Mouse (Mus musculus): ENCODE results near the gene Gaa. TPM values are rescaled to one million over a fixed set of nuclear protein-coding genes. Genes with fewer than 3 reads are reported as not detected.

Gaa gene
- 229 and 234 TPM in 2 replicates for polyA plus RNA-seq (2012; rRNA removed; ENCODE audit: low replicate concordance)

DNA sequence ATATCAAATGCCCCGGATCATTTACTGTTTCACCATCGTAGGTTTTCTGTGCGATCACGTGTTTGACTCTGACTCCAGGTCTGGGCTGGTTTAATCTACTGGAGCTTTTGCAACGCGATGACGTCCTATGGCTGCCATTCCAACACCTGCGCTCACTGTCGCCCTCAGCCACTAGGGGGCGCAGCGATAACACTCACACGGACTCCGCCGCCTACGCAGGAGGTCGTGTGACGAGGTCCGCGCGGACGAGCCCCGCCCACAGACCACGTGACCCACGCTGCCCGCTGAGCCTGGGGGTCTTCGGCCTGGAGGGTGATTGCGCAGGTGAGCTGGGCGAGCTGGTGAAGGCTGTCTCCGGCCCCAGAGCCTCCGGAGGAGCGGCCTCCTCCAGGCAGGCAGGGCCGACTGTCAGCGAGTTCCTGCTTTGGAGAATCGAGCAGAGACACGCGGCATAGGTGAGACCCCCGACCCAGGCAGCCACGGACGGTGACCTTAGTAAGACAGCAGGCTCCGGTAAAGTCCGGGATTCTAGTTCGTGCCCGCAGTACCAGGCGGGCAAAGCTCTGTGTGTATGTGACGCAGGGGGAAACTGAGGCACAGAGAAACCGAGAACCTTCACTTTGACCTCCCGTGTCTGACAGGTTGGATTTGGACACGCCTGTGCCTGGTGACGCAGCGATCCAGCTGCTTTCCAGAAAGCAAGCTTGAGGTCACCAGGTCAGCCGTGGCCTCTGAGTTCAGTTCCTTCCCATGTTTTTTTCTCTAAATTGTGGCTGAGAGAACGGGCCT is at the start of gene Gaa:
Gaa (plus strand) TSS at position 120 of the 789 bp plus-strand sequence.

GRCm38 (mm10) chr11:119228091-119228781 is 39.5 kb upstream of the Gaa start, which contains the start of the genes Tbc1d16 and Ccdc40:
Gene Tbc1d16, minus strand, starts transcription at chr11:119228499.
Gene Ccdc40, plus strand, starts transcription at chr11:119228572.

GRCm38 (mm10) chr11:119299391-119300245 is 31.9 kb downstream of the Gaa start, which contains the start of gene Eif4a3:
Gene Eif4a3, minus strand, starts transcription at chr11:119300089.

GRCm38 (mm10) chr11:119307658-119307867 is 39.9 kb downstream of the Gaa start, which contains the start of gene Card14:
Gene Card14, plus strand, starts transcription at chr11:119307768.

Other genes starting within 250 kb of the Gaa start
- gene Cbx2, start 244.9 kb upstream of the Gaa start, polyA plus RNA-seq (2012; rRNA removed; ENCODE audit: low replicate concordance): 4.4 and 4.7 TPM in 2 replicates
- 3.6 and 7.3 TPM in 2 replicates for gene Cbx8, start 226.9 kb upstream of the Gaa start, polyA plus RNA-seq (2012; rRNA removed; ENCODE audit: low replicate concordance)
- gene Cbx4, start 181.7 kb upstream of the Gaa start, polyA plus RNA-seq (2012; rRNA removed; ENCODE audit: low replicate concordance): 17.5 and 42.6 TPM in 2 replicates
- 12.8 and 13.2 TPM in 2 replicates for gene Tbc1d16, start 39.4 kb upstream of the Gaa start, polyA plus RNA-seq (2012; rRNA removed; ENCODE audit: low replicate concordance)
- 0.27 and 0.32 TPM in 2 replicates for gene Ccdc40, start 39.3 kb upstream of the Gaa start, polyA plus RNA-seq (2012; rRNA removed; ENCODE audit: low replicate concordance)
- gene Eif4a3, start 32.2 kb downstream of the Gaa start, polyA plus RNA-seq (2012; rRNA removed; ENCODE audit: low replicate concordance): 69.8 and 80.1 TPM in 2 replicates
- 0.70 and 1.1 TPM in 2 replicates for gene Card14, start 39.9 kb downstream of the Gaa start, polyA plus RNA-seq (2012; rRNA removed; ENCODE audit: low replicate concordance)
- 42.0 and 76.3 TPM in 2 replicates for gene Sgsh, start 87.6 kb downstream of the Gaa start, polyA plus RNA-seq (2012; rRNA removed; ENCODE audit: low replicate concordance)
- gene Slc26a11, start 87.7 kb downstream of the Gaa start, polyA plus RNA-seq (2012; rRNA removed; ENCODE audit: low replicate concordance): 29.0 and 58.3 TPM in 2 replicates
- 29.6 and 44.8 TPM in 2 replicates for gene Rnf213, start 125.2 kb downstream of the Gaa start, polyA plus RNA-seq (2012; rRNA removed; ENCODE audit: low replicate concordance)
- 15.4 and 16.5 TPM in 2 replicates for gene Endov, start 223.5 kb downstream of the Gaa start, polyA plus RNA-seq (2012; rRNA removed; ENCODE audit: low replicate concordance)

All from mammary gland, adult 2 months (tissue).